Comparison of ENCODE assay signal across 7 mouse cellular contexts in the genomic region with DNA sequence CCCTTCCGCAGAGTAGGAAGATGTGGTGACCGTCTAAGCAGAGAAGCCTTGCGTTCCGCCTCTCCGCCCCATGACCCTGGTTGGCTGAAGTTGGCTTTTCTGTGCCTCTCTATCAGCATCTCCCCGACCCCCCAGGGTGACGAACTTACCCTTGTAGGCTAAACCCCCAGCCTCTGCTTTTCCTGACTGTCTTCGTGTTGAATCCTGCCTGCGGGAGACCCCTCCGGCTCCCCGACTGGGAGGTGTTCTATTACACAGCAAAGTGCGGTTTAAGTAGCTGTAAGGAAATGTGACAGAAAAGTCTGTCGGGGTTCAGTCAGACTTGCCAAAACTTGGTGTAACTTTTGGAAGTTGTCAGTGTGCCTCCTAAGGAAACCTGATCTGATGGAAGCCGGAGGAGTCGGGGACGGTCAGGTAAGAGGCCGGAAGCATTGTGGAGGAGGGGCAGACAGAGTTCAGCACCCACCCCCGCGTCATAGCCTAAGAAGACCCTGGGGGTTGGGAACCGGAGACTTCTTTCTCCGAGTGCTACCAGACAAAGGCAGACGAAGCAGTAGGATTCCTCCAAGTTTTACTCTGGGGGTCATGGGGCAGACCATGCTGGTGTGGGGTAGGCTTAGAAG. TPM values are rescaled to one million over a fixed set of nuclear protein-coding genes. Genes with fewer than 3 reads are reported as not detected.
A peak's percentile ranks its signal among the peaks of the same experiment; 100 is the strongest.
DNase-seq lines count a peak whose midpoint lies in the region; ATAC-seq lines count a peak whose summit lies in the region.

No protein-coding gene starts in this region.

- no peaks in the 10 kb centered on the region for H3K4me1 ChIP-seq in liver, embryonic 11.5 days (replicated peaks; ENCODE audit: control insufficient read depth, insufficient read depth, low read length)
- H3K4me1 ChIP-seq in embryonic facial prominence, embryonic 11.5 days (ENCODE audit: control insufficient read depth, insufficient read depth, low read length), result no peaks in the 10 kb centered on the region
- peaks cover 8% of the 10 kb centered on the region; the same call in 1 of the 2 replicates for H3K4me1 ChIP-seq in intestine, embryonic 16.5 days (ENCODE audit: control insufficient read depth, insufficient read depth, low read length)
- H3K4me1 ChIP-seq in neural tube, embryonic 15.5 days, result no peaks in the 10 kb centered on the region

- no peaks in the 10 kb centered on the region for H3K36me3 ChIP-seq in liver, embryonic 11.5 days (ENCODE audit: control insufficient read depth, insufficient read depth, low read length)
- no peaks in the 10 kb centered on the region for H3K36me3 ChIP-seq in embryonic facial prominence, embryonic 11.5 days (replicated peaks; ENCODE audit: control insufficient read depth, insufficient read depth, low read depth, low read length)
- no peaks in the 10 kb centered on the region for H3K36me3 ChIP-seq in intestine, embryonic 16.5 days (ENCODE audit: control insufficient read depth, insufficient read depth, low read length)
- no peaks in the 10 kb centered on the region for H3K36me3 ChIP-seq in neural tube, embryonic 15.5 days

- no peak for DNase-seq in liver, embryonic 11.5 days (ENCODE audit: low spot score)
- no peak for DNase-seq in liver
- peak; percentile 35 for DNase-seq in embryonic facial prominence, embryonic 11.5 days (ENCODE audit: low spot score)
- DNase-seq in ovary, postnatal 14 days (ENCODE audit: low spot score), result no peak
- no peak for DNase-seq in left cerebral cortex, postnatal 10 days (ENCODE audit: extremely low spot score in 1 of 2, low spot score in 2 of 2)

- no peak overlapping the region for H3K27ac ChIP-seq in liver, embryonic 11.5 days (ENCODE audit: low read depth, low read length)
- no peak overlapping the region for H3K27ac ChIP-seq in embryonic facial prominence, embryonic 11.5 days (replicated peaks; ENCODE audit: low read depth, low read length)
- H3K27ac ChIP-seq in intestine, embryonic 16.5 days (ENCODE audit: low read length), result no peak overlapping the region
- H3K27ac ChIP-seq in neural tube, embryonic 15.5 days (replicated peaks), result no peak overlapping the region

- H3K4me3 ChIP-seq in liver, embryonic 11.5 days (ENCODE audit: low read depth, low read length), result peak overlapping the region; percentile 14; the same call in 1 of the 2 replicates
- H3K4me3 ChIP-seq in embryonic facial prominence, embryonic 11.5 days (ENCODE audit: low read depth, low read length), result no peak overlapping the region
- peak overlapping the region; percentile 34 for H3K4me3 ChIP-seq in intestine, embryonic 16.5 days (ENCODE audit: low read length)
- no peak overlapping the region for H3K4me3 ChIP-seq in neural tube, embryonic 15.5 days (replicated peaks)

- no peak overlapping the region for H3K9ac ChIP-seq in liver, embryonic 11.5 days (ENCODE audit: low read depth, low read length)
- no peak overlapping the region for H3K9ac ChIP-seq in embryonic facial prominence, embryonic 11.5 days (replicated peaks; ENCODE audit: low read length)
- H3K9ac ChIP-seq in intestine, embryonic 16.5 days (ENCODE audit: low read depth, low read length), result 0 out of 2 replicates have a peak overlapping the region, but pooled peaks have one; percentile 37
- H3K9ac ChIP-seq in neural tube, embryonic 15.5 days (replicated peaks), result no peak overlapping the region

- peaks cover 12% of the 10 kb centered on the region; the same call in 1 of the 2 replicates for H3K27me3 ChIP-seq in liver, embryonic 11.5 days (replicated peaks; ENCODE audit: control insufficient read depth, insufficient read depth, low read length)
- no peaks in the 10 kb centered on the region for H3K27me3 ChIP-seq in embryonic facial prominence, embryonic 11.5 days (ENCODE audit: control insufficient read depth, insufficient read depth, low read length)
- peaks cover 6% of the 10 kb centered on the region for H3K27me3 ChIP-seq in intestine, embryonic 16.5 days (replicated peaks; ENCODE audit: control insufficient read depth, insufficient read depth, low read length)
- peaks cover 24% of the 10 kb centered on the region for H3K27me3 ChIP-seq in neural tube, embryonic 15.5 days (replicated peaks)

- H3K9me3 ChIP-seq in liver, embryonic 11.5 days (ENCODE audit: control insufficient read depth, low read length), result no peaks in the 10 kb centered on the region
- H3K9me3 ChIP-seq in embryonic facial prominence, embryonic 11.5 days (replicated peaks; ENCODE audit: control insufficient read depth, low read length), result no peaks in the 10 kb centered on the region
- H3K9me3 ChIP-seq in intestine, embryonic 16.5 days (ENCODE audit: control insufficient read depth, low read length), result no peaks in the 10 kb centered on the region
- no peaks in the 10 kb centered on the region for H3K9me3 ChIP-seq in neural tube, embryonic 15.5 days (replicated peaks)

- WGBS in liver, embryonic 11.5 days, result 15% methylated on average over 22 of the region's 22 CpGs
- 8% methylated on average over 22 of the region's 22 CpGs for WGBS in embryonic facial prominence, embryonic 11.5 days
- 21% methylated on average over 22 of the region's 22 CpGs for WGBS in intestine, embryonic 16.5 days
- WGBS in neural tube, embryonic 15.5 days, result 22% methylated on average over 22 of the region's 22 CpGs

- intact Hi-C loops in left cerebral cortex, postnatal 10 days (cut with DNase I), result no loop called here

- no peak for ATAC-seq in liver, embryonic 11.5 days (replicated peaks; ENCODE audit: low FRiP score)
- ATAC-seq in embryonic facial prominence, embryonic 11.5 days (replicated peaks; ENCODE audit: insufficient number of reproducible peaks, low FRiP score, low TSS enrichment, low read depth), result 0 out of 2 replicates have a peak, but pooled peaks have one; percentile 29
- ATAC-seq in intestine, embryonic 16.5 days, result no peak
- ATAC-seq in neural tube, embryonic 15.5 days (ENCODE audit: low FRiP score), result no peak

- peak overlapping the region; percentile 53 for H3K4me2 ChIP-seq in liver, embryonic 11.5 days
- H3K4me2 ChIP-seq in embryonic facial prominence, embryonic 11.5 days (ENCODE audit: low read depth, low read length), result peak overlapping the region; percentile 5; the same call in 1 of the 2 replicates
- peak overlapping the region; percentile 50 for H3K4me2 ChIP-seq in intestine, embryonic 16.5 days (ENCODE audit: low read depth, low read length)
- peak overlapping the region; percentile 31 for H3K4me2 ChIP-seq in neural tube, embryonic 15.5 days

RNA-seq across cellular contexts. Expression of gene Lbx1, which starts 27.1 kb away (rescaled TPM):
- 0.14 and 0.58 TPM in 2 replicates for polyA plus RNA-seq in liver, embryonic 11.5 days (2014; fragmentation: Nextera tagmentation; extraction: Ambion mirVana)
- 0.48 and 0.78 TPM in 2 replicates for polyA plus RNA-seq in embryonic facial prominence, embryonic 11.5 days (2014; fragmentation: Nextera tagmentation; extraction: Ambion mirVana)
- not detected in 2 replicates for polyA plus RNA-seq in intestine, embryonic 16.5 days (2015; fragmentation: Nextera tagmentation; extraction: Ambion mirVana)
- polyA plus RNA-seq in neural tube, embryonic 15.5 days (2015; fragmentation: Nextera tagmentation; extraction: Ambion mirVana), result 10.9 and 16.9 TPM in 2 replicates
- total RNA-seq in left cerebral cortex, postnatal 10 days (2021), result not detected

RNA-seq across cellular contexts. Expression of gene Tlx1, which starts 58.1 kb away (rescaled TPM):
- polyA plus RNA-seq in liver, embryonic 11.5 days (2014; fragmentation: Nextera tagmentation; extraction: Ambion mirVana), result 0.29 and 0.32 TPM in 2 replicates
- polyA plus RNA-seq in embryonic facial prominence, embryonic 11.5 days (2014; fragmentation: Nextera tagmentation; extraction: Ambion mirVana), result 1.8 and 2.0 TPM in 2 replicates
- 0.06 TPM in 1 of 2 replicates, not detected in the other for polyA plus RNA-seq in intestine, embryonic 16.5 days (2015; fragmentation: Nextera tagmentation; extraction: Ambion mirVana)
- polyA plus RNA-seq in neural tube, embryonic 15.5 days (2015; fragmentation: Nextera tagmentation; extraction: Ambion mirVana), result 0.14 and 0.26 TPM in 2 replicates
- not detected for total RNA-seq in left cerebral cortex, postnatal 10 days (2021)

Comparison
In these comparisons a context has a peak if more than half of its experiments do, and no peak if none do; other contexts are left out.
1. H3K4me3 ChIP-seq: peak in liver, embryonic 11.5 days (single experiment) and intestine, embryonic 16.5 days (single experiment); none in embryonic facial prominence, embryonic 11.5 days (single experiment) and neural tube, embryonic 15.5 days (single experiment).
2. Peak in every context shown above with its lines, with median percentiles within 50 percentile points of each other: H3K4me2 ChIP-seq.